Mouse (Mus musculus) lung, postnatal 0 days (tissue): Measurements from ENCODE around the gene Ints14.

ENCODE experiments used
- CTCF ChIP-seq: IDR thresholded peaks from 2 replicates; pipeline ENCODE4 v1.5.1; 2016; ENCODE audit warnings: antibody characterized with exemption, mild to moderate bottlenecking
- EP300 ChIP-seq: IDR thresholded peaks from 2 replicates; pipeline ENCODE4 v1.6.1; 2016; ENCODE audit warnings: antibody characterized with exemption, mild to moderate bottlenecking, control low read depth

GRCm38 (mm10) chr9:65018588-65019121 lies 58.0 kb downstream of the Ints14 start:
- TF ChIP-seq CTCF: no peak
- TF ChIP-seq EP300: no peak
